Mouse (Mus musculus): Measurements from ENCODE around the gene Fam204a. TPM values are rescaled to one million over a fixed set of nuclear protein-coding genes. Genes with fewer than 3 reads are reported as not detected.
A peak's percentile ranks its signal among the peaks of the same experiment; 100 is the strongest.

Fam204a gene
- polyA plus RNA-seq, 1 experiment from 2014 or later = 78.2 TPM

- H3K4me1 ChIP-seq (ENCODE audit: control insufficient read depth, insufficient read depth, low read length) = peaks cover 5% of the 10 kb centered on the region
- no peaks in the 10 kb centered on the region for H3K27me3 ChIP-seq (ENCODE audit: control insufficient read depth, insufficient read depth, low read depth, low read length)
- WGBS = 78% methylated on average over 2 of the region's 2 CpGs
- no peak overlapping the region for H3K4me2 ChIP-seq (ENCODE audit: low read length)
- H3K4me3 ChIP-seq (ENCODE audit: low read depth, low read length) = no peak overlapping the region
- H3K9me3 ChIP-seq (replicated peaks; ENCODE audit: control insufficient read depth, low read length, poor library complexity, severe bottlenecking) = no peaks in the 10 kb centered on the region
- H3K36me3 ChIP-seq (ENCODE audit: control insufficient read depth, insufficient read depth, low read length) = no peaks in the 10 kb centered on the region
- ATAC-seq = no peak
- no peak overlapping the region for H3K27ac ChIP-seq (ENCODE audit: low read length)
- H3K9ac ChIP-seq (ENCODE audit: low read depth, low read length) = no peak overlapping the region
These were observed 5.0 kb upstream of the Fam204a start for GRCm38 (mm10) chr19:60231542-60231941.

GRCm38 (mm10) chr19:60226845-60227235 lies 339 bp upstream of the Fam204a start:
- peak overlapping the region; percentile 98 for H3K4me3 ChIP-seq (ENCODE audit: low read depth, low read length)
- no peaks in the 10 kb centered on the region for H3K27me3 ChIP-seq (ENCODE audit: control insufficient read depth, insufficient read depth, low read depth, low read length)
- peaks cover 13% of the 10 kb centered on the region for H3K4me1 ChIP-seq (ENCODE audit: control insufficient read depth, insufficient read depth, low read length)
- H3K36me3 ChIP-seq (ENCODE audit: control insufficient read depth, insufficient read depth, low read length) = no peaks in the 10 kb centered on the region
- no peaks in the 10 kb centered on the region for H3K9me3 ChIP-seq (replicated peaks; ENCODE audit: control insufficient read depth, low read length, poor library complexity, severe bottlenecking)
- peak; percentile 59 for ATAC-seq
- peak overlapping the region; percentile 57 for H3K4me2 ChIP-seq (ENCODE audit: low read length)
- H3K9ac ChIP-seq (ENCODE audit: low read depth, low read length) = peak overlapping the region; percentile 40; the same call in 1 of the 2 replicates
- 47% methylated on average over 8 of the region's 8 CpGs for WGBS
- peak overlapping the region; percentile 97 for H3K27ac ChIP-seq (ENCODE audit: low read length)

- no peak overlapping the region for H3K4me3 ChIP-seq (ENCODE audit: low read depth, low read length)
- no peaks in the 10 kb centered on the region for H3K27me3 ChIP-seq (ENCODE audit: control insufficient read depth, insufficient read depth, low read depth, low read length)
- no peak for ATAC-seq
- no peaks in the 10 kb centered on the region for H3K4me1 ChIP-seq (ENCODE audit: control insufficient read depth, insufficient read depth, low read length)
- H3K27ac ChIP-seq (ENCODE audit: low read length) = no peak overlapping the region
- no peaks in the 10 kb centered on the region for H3K36me3 ChIP-seq (ENCODE audit: control insufficient read depth, insufficient read depth, low read length)
- WGBS = 88% methylated on average over 7 of the region's 7 CpGs
- no peak overlapping the region for H3K9ac ChIP-seq (ENCODE audit: low read depth, low read length)
- H3K4me2 ChIP-seq (ENCODE audit: low read length) = no peak overlapping the region
- no peaks in the 10 kb centered on the region for H3K9me3 ChIP-seq (replicated peaks; ENCODE audit: control insufficient read depth, low read length, poor library complexity, severe bottlenecking)
These were observed 7.1 kb downstream of the Fam204a start for GRCm38 (mm10) chr19:60219395-60219794.

GRCm38 (mm10) chr19:60217985-60218384 lies 8.5 kb downstream of the Fam204a start:
- no peaks in the 10 kb centered on the region for H3K9me3 ChIP-seq (replicated peaks; ENCODE audit: control insufficient read depth, low read length, poor library complexity, severe bottlenecking)
- no peaks in the 10 kb centered on the region for H3K27me3 ChIP-seq (ENCODE audit: control insufficient read depth, insufficient read depth, low read depth, low read length)
- H3K4me3 ChIP-seq (ENCODE audit: low read depth, low read length) = no peak overlapping the region
- 78% methylated on average over 2 of the region's 2 CpGs for WGBS
- H3K4me2 ChIP-seq (ENCODE audit: low read length) = no peak overlapping the region
- H3K4me1 ChIP-seq (ENCODE audit: control insufficient read depth, insufficient read depth, low read length) = no peaks in the 10 kb centered on the region
- no peak for ATAC-seq
- H3K36me3 ChIP-seq (ENCODE audit: control insufficient read depth, insufficient read depth, low read length) = no peaks in the 10 kb centered on the region
- no peak overlapping the region for H3K9ac ChIP-seq (ENCODE audit: low read depth, low read length)
- H3K27ac ChIP-seq (ENCODE audit: low read length) = no peak overlapping the region

GRCm38 (mm10) chr19:60208173-60208572 lies 18.3 kb downstream of the Fam204a start:
- Histone ChIP-seq H3K9me3 (replicated peaks; ENCODE audit: control insufficient read depth, low read length, poor library complexity, severe bottlenecking) (no peaks in the 10 kb centered on the region), H3K9ac (ENCODE audit: low read depth, low read length) (no peak overlapping the region), H3K27ac (ENCODE audit: low read length) (no peak overlapping the region), H3K4me2 (ENCODE audit: low read length) (no peak overlapping the region), H3K4me3 (ENCODE audit: low read depth, low read length) (no peak overlapping the region), H3K36me3 (ENCODE audit: control insufficient read depth, insufficient read depth, low read length) (peaks cover 4% of the 10 kb centered on the region; the same call in 1 of the 2 replicates), H3K27me3 (ENCODE audit: control insufficient read depth, insufficient read depth, low read depth, low read length) (no peaks in the 10 kb centered on the region), H3K4me1 (ENCODE audit: control insufficient read depth, insufficient read depth, low read length) (peaks cover 11% of the 10 kb centered on the region; the same call in 1 of the 2 replicates)
- ATAC-seq = no peak

- H3K27me3 ChIP-seq (ENCODE audit: control insufficient read depth, insufficient read depth, low read depth, low read length) = no peaks in the 10 kb centered on the region
- no peak overlapping the region for H3K27ac ChIP-seq (ENCODE audit: low read length)
- no peak for ATAC-seq
- no peaks in the 10 kb centered on the region for H3K9me3 ChIP-seq (replicated peaks; ENCODE audit: control insufficient read depth, low read length, poor library complexity, severe bottlenecking)
- no peak overlapping the region for H3K4me2 ChIP-seq (ENCODE audit: low read length)
- H3K4me3 ChIP-seq (ENCODE audit: low read depth, low read length) = no peak overlapping the region
- 0 out of 2 replicates have a peak, but pooled peaks cover 5% of the 10 kb centered on the region for H3K36me3 ChIP-seq (ENCODE audit: control insufficient read depth, insufficient read depth, low read length)
- H3K4me1 ChIP-seq (ENCODE audit: control insufficient read depth, insufficient read depth, low read length) = peaks cover 11% of the 10 kb centered on the region; the same call in 1 of the 2 replicates
- 15% methylated on average over 7 of the region's 7 CpGs for WGBS
- no peak overlapping the region for H3K9ac ChIP-seq (ENCODE audit: low read depth, low read length)
These were observed 22.3 kb downstream of the Fam204a start for GRCm38 (mm10) chr19:60204176-60204575.

GRCm38 (mm10) chr19:60200294-60200693 lies 26.2 kb downstream of the Fam204a start:
- Histone ChIP-seq H3K9me3 (replicated peaks; ENCODE audit: control insufficient read depth, low read length, poor library complexity, severe bottlenecking) (no peaks in the 10 kb centered on the region), H3K4me3 (ENCODE audit: low read depth, low read length) (no peak overlapping the region), H3K4me2 (ENCODE audit: low read length) (no peak overlapping the region), H3K4me1 (ENCODE audit: control insufficient read depth, insufficient read depth, low read length) (peaks cover 8% of the 10 kb centered on the region; the same call in 1 of the 2 replicates), H3K27ac (ENCODE audit: low read length) (no peak overlapping the region), H3K27me3 (ENCODE audit: control insufficient read depth, insufficient read depth, low read depth, low read length) (no peaks in the 10 kb centered on the region), H3K36me3 (ENCODE audit: control insufficient read depth, insufficient read depth, low read length) (0 out of 2 replicates have a peak, but pooled peaks cover 3% of the 10 kb centered on the region), H3K9ac (ENCODE audit: low read depth, low read length) (no peak overlapping the region)
- 15% methylated on average over 2 of the region's 2 CpGs for WGBS
- no peak for ATAC-seq

GRCm38 (mm10) chr19:60199152-60199551 lies 27.3 kb downstream of the Fam204a start:
- no peak overlapping the region for H3K27ac ChIP-seq (ENCODE audit: low read length)
- H3K4me2 ChIP-seq (ENCODE audit: low read length) = no peak overlapping the region
- H3K36me3 ChIP-seq (ENCODE audit: control insufficient read depth, insufficient read depth, low read length) = 0 out of 2 replicates have a peak, but pooled peaks cover 3% of the 10 kb centered on the region
- no peaks in the 10 kb centered on the region for H3K27me3 ChIP-seq (ENCODE audit: control insufficient read depth, insufficient read depth, low read depth, low read length)
- ATAC-seq = no peak
- no peak overlapping the region for H3K4me3 ChIP-seq (ENCODE audit: low read depth, low read length)
- H3K9ac ChIP-seq (ENCODE audit: low read depth, low read length) = no peak overlapping the region
- no peaks in the 10 kb centered on the region for H3K9me3 ChIP-seq (replicated peaks; ENCODE audit: control insufficient read depth, low read length, poor library complexity, severe bottlenecking)
- H3K4me1 ChIP-seq (ENCODE audit: control insufficient read depth, insufficient read depth, low read length) = peaks cover 3% of the 10 kb centered on the region; the same call in 1 of the 2 replicates

- Histone ChIP-seq H3K9me3 (replicated peaks; ENCODE audit: control insufficient read depth, low read length, poor library complexity, severe bottlenecking) (no peaks in the 10 kb centered on the region), H3K9ac (ENCODE audit: low read depth, low read length) (no peak overlapping the region), H3K4me3 (ENCODE audit: low read depth, low read length) (no peak overlapping the region), H3K27me3 (ENCODE audit: control insufficient read depth, insufficient read depth, low read depth, low read length) (no peaks in the 10 kb centered on the region), H3K36me3 (ENCODE audit: control insufficient read depth, insufficient read depth, low read length) (no peaks in the 10 kb centered on the region), H3K4me2 (ENCODE audit: low read length) (no peak overlapping the region), H3K4me1 (ENCODE audit: control insufficient read depth, insufficient read depth, low read length) (peaks cover 3% of the 10 kb centered on the region), H3K27ac (ENCODE audit: low read length) (no peak overlapping the region)
- no peak for ATAC-seq
- WGBS = 94% methylated on average over 4 of the region's 4 CpGs
These were observed 33.7 kb downstream of the Fam204a start for GRCm38 (mm10) chr19:60192790-60193189.
